Comparison of ENCODE assay signal across 9 mouse cellular contexts in the genomic region with DNA sequence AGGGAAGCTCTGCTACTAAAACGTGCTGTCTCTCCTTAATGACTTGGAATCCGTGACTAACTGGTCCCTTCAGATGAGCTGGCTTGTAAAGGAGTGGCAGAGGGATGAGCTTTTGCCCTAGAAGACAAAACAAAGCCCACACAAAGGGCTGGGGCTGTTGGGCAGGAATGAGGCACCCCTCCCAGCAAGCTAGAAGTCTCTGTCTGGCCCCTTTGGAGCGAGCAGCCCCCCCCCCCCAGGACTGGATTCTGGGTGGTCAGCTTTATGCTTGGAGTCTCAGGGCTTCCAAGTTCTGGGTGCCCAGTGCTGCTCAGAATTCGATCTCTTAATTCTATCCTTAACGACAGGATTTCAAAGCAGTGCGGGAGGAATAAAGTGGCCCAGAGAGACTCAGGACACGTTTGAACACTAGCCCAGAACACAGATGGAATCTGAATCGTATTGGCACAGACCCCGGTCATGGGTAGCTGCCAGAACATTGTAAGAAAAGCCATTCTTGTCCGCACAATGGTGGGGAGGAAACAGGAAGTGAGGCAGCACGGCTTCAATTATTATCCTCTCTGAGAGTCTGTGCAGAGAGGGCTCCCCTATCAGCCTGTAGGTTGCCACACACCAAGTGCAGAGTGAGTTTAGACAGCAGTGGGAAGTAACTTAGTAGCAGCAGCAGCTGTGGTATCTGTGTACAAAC. TPM values are rescaled to one million over a fixed set of nuclear protein-coding genes. Genes with fewer than 3 reads are reported as not detected.
A peak's percentile ranks its signal among the peaks of the same experiment; 100 is the strongest.
DNase-seq lines count a peak whose midpoint lies in the region; ATAC-seq and TF ChIP-seq lines count a peak whose summit lies in the region.
"Had no signal": no experiment of that assay in that cellular context is flagged by ENCODE, and none has a peak within 500 bp of the region (broad histone marks: within the 10 kb centered on the region; RNA-seq: fewer than 3 reads in every experiment).

No protein-coding gene starts in this region.

- H3K4me1 ChIP-seq in hindbrain, embryonic 12.5 days, result peaks cover 19% of the 10 kb centered on the region
- H3K4me1 ChIP-seq in lung, embryonic 16.5 days (replicated peaks; ENCODE audit: control insufficient read depth, insufficient read depth, low read length), result no peaks in the 10 kb centered on the region

- peak; percentile 96 for ATAC-seq in common myeloid progenitor, adult 5-6 weeks (replicated peaks; ENCODE audit: low read depth, poor library complexity, severe bottlenecking)
- peak; percentile 84 for ATAC-seq in hindbrain, embryonic 12.5 days (ENCODE audit: low FRiP score)
- peak; percentile 95 for ATAC-seq in lung, embryonic 16.5 days (ENCODE audit: low read depth)

- 7% methylated on average over 11 of the region's 11 CpGs for WGBS in hindbrain, embryonic 12.5 days
- 17% methylated on average over 11 of the region's 11 CpGs for WGBS in lung, embryonic 16.5 days

- H3K27me3 ChIP-seq in hindbrain, embryonic 12.5 days, result no peaks in the 10 kb centered on the region
- no peaks in the 10 kb centered on the region for H3K27me3 ChIP-seq in lung, embryonic 16.5 days (ENCODE audit: control insufficient read depth, insufficient read depth, low read depth, low read length)

- H3K4me2 ChIP-seq in hindbrain, embryonic 12.5 days (replicated peaks), result peak overlapping the region; percentile 45
- 0 out of 2 replicates have a peak overlapping the region, but pooled peaks have one; percentile 30 for H3K4me2 ChIP-seq in lung, embryonic 16.5 days (ENCODE audit: low read depth, low read length)

- 0 out of 2 replicates have a peak overlapping the region, but pooled peaks have one; percentile 9 for H3K9ac ChIP-seq in hindbrain, embryonic 12.5 days
- H3K9ac ChIP-seq in lung, embryonic 16.5 days (ENCODE audit: low read length), result no peak overlapping the region

- peak overlapping the region; percentile 68 for H3K27ac ChIP-seq in gastrocnemius, adult 2 months
- peak overlapping the region; percentile 42 for H3K27ac ChIP-seq in hindbrain, embryonic 12.5 days
- H3K27ac ChIP-seq in lung, embryonic 16.5 days (ENCODE audit: low read length), result peak overlapping the region; percentile 67

- H3K4me3 ChIP-seq in gastrocnemius, adult 2 months, result peak overlapping the region; percentile 48
- 0 out of 2 replicates have a peak overlapping the region, but pooled peaks have one; percentile 1 for H3K4me3 ChIP-seq in hindbrain, embryonic 12.5 days
- H3K4me3 ChIP-seq in lung, embryonic 16.5 days (ENCODE audit: low read length), result no peak overlapping the region

- peak; percentile 68 for DNase-seq in NIH3T3 (ENCODE audit: low read depth)
- DNase-seq in gastrocnemius, adult 2 months, result peak; percentile 63
- peak; percentile 49 to 70 for DNase-seq in layer of hippocampus, postnatal 25 days (ENCODE audit: extremely low spot score in 1 of 2, low spot score in 1 of 2)
- DNase-seq in ovary, postnatal 10 days (ENCODE audit: low spot score), result peak; percentile 50
- DNase-seq in yolk sac, embryonic 10.5 days (ENCODE audit: low spot score), result no peak

- TF ChIP-seq CTCF in gastrocnemius, adult 2 months (IDR thresholded peaks at IDR 0.05), result no peak

- no peaks in the 10 kb centered on the region for H3K9me3 ChIP-seq in hindbrain, embryonic 12.5 days (replicated peaks)
- H3K9me3 ChIP-seq in lung, embryonic 16.5 days (ENCODE audit: control insufficient read depth, low read length), result no peaks in the 10 kb centered on the region

- intact Hi-C loops in gastrocnemius, adult 2 months (cut with DNase I), result no loop called here

- H3K36me3 ChIP-seq in hindbrain, embryonic 12.5 days, result no peaks in the 10 kb centered on the region
- no peaks in the 10 kb centered on the region for H3K36me3 ChIP-seq in lung, embryonic 16.5 days (ENCODE audit: control insufficient read depth, insufficient read depth, low read length)
- H3K36me3 ChIP-seq: G1E had no signal

RNA-seq across cellular contexts. Expression of a gene that starts 13.8 kb away (rescaled TPM):
- total RNA-seq in common myeloid progenitor, adult 5-6 weeks (2017), result not detected in 2 replicates
- 1 to 10 TPM; 1.1 to 1.4 TPM for total RNA-seq in gastrocnemius, adult 2 months (2021)
- polyA plus RNA-seq in hindbrain, embryonic 12.5 days (2016; fragmentation: Nextera tagmentation; extraction: Ambion mirVana), result 44.6 and 46.6 TPM in 2 replicates
- total RNA-seq in layer of hippocampus, postnatal 25 days (2021), result 10 to 100 TPM; 22.4 to 22.6 TPM
- 6.4 and 6.8 TPM in 2 replicates for polyA plus RNA-seq in lung, embryonic 16.5 days (2015; fragmentation: Nextera tagmentation; extraction: Ambion mirVana)
- polyA plus RNA-seq: G1E had no signal

Comparison
In these comparisons a context has a peak if more than half of its experiments do, and no peak if none do; other contexts are left out.
1. RNA of a gene that starts 13.8 kb away (total RNA-seq): 22.4 to 22.6 TPM in layer of hippocampus, postnatal 25 days; 1.1 to 1.4 TPM in gastrocnemius, adult 2 months and not detected in common myeloid progenitor, adult 5-6 weeks; every median in the first group is over 4 times any median in the second.
2. Peak in every context shown above with its lines, with median percentiles within 50 percentile points of each other: ATAC-seq and H3K27ac ChIP-seq.